Mouse (Mus musculus): Measurements from ENCODE around the gene Tmem110. TPM values are rescaled to one million over a fixed set of nuclear protein-coding genes. Genes with fewer than 3 reads are reported as not detected.

Gene Tmem110
- polyA plus RNA-seq, 1 experiment, result 12.2 TPM

DNA sequence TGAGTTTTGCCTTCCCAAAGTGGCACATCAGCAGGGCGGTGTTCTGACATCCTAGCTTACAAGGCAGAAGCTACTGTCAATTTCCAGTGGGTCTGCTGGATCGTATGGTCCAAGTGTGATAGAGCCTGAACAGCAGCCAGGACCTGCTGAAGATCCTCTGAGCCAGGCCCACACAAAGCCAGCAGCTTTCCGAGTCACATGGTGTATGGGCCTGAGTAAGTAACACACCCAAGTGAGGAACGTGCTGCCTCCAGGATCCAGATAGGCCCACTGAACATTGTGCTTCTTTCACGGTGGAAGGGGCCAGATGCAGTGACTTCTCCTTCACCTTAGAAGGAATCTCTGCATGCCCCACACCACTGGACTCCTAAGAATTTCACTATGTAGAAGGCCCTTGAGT lies 26.9 kb downstream of the Tmem110 start:
- no peak for TF ChIP-seq GATA1 (IDR thresholded peaks at IDR 0.05; ENCODE audit: low read length)

DNA sequence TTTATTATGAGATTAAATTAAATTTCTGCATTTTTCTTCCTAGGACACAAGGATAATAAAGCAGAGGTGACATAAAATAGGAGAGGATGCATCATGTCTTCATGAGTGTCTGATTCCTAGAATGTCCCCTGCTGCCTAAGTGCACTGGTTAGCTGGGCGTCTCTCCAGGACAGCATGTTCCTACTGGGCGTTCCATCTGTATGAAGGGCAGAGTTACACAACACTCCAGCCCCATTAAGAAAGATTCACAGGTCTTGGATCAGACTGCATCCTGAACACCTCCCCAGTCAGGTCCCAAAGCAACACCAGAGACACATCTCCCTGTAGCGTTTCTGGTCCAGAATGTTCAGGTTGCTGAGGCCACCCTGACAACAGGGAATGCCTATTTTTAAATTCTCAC lies 29.9 kb downstream of the Tmem110 start:
- no peak for TF ChIP-seq GATA1 (IDR thresholded peaks at IDR 0.05; ENCODE audit: low read length)

DNA sequence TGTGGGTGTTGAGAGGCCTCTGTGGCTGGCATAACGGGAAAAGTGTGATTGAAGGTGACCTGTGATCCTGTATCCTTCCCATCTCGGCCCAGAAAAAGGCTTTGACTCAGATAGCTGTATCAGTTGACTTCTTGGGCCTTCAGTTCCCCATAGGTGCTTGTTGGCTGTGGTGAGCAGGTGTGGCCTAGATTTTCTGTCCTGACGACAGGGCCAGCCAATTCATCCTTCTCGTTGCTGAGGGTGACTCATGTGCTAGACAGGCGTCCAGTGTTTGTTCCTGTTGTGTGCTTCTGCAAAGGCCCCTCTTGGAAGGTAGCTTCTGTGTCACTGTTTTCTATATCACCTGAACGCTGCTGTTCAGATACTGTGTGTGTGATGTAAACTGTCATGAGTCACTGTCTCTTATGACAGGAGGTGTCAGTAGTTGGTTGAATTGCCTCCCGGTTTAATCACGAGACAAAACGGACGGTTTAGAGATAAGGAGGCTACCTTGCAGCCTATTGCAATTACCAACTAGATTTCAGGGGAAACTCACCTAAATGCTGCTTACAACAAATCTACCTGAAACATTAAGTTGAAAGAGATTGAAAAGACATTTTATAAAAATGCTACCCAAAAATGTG lies 31.6 kb downstream of the Tmem110 start:
- no peak for TF ChIP-seq GATA1 (IDR thresholded peaks at IDR 0.05; ENCODE audit: low read length)

DNA sequence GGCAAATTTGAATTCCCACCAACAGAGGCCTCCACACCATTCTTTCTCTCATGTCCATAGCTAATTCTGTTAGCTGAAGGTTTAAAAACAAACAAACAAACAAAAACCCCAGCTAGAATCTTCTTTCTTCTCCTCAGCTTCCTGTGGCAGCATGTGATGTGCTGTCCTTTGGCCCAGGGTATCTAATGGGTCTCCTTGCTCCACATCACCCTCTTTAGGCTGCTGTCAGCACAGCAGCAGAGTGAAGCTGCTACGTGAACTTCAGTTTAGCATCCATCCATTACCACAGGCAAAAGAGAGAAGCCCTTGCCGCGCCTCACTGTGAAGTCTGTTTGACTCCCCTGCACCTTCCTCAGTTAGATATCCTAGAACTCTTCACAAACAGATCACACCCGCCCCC lies 32.6 kb downstream of the Tmem110 start:
- no peak for TF ChIP-seq GATA1 (IDR thresholded peaks at IDR 0.05; ENCODE audit: low read length)

DNA sequence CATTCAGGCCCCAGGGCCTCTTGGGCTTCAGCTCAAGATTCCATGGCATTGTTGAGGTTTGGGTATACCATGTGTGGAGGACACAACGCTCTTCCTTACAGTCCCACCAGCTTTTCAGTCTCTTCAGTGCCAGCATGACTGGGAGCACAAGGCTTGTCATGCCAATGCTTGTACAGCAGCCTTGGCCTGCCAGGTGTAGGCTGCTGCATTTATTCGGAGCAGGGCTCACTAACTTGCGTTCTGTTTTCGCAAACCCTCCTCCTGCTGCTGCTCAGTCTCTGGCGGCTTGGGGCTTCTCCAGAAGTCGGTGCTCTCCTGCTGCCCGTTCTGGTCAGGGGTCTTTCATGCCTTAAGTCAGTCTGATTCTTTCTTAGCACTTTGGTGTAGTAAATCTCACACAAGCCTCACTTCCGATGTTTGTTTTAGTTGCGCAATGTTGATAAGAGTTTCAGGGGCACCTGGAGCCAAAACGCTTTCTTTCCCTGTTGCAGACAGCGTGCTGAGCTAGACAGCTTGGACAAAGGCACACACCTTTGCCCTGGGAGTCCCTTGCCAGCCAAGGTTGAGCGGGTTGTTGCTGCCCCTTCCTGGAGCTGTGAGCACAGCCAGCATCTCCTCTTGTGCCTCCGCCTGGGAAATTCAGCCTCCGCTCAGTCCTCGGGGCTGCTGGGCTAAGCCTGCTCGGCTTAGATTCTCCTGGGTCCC lies 36.2 kb downstream of the Tmem110 start:
- TF ChIP-seq GATA1 (IDR thresholded peaks at IDR 0.05; ENCODE audit: low read length), result no peak

DNA sequence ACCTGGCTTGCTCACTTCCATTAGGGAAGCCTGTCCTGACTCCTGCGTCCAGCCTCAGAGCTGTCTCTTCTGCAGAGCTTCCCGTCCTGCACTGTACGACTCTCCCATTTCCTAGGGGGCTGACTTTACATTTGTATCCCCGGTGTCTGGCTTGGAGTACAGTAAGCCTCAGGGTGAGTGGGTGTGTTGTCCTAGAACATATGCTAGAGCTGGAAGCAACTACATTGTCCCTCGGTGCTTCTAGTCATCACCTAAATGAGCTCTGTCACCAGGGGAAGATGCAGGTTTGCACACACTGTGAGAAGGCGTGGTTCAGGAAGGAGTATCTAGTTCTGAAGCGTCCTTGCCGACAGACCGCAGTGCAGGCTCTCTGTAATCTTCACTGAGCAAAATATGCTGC lies 37.0 kb downstream of the Tmem110 start:
- no peak for TF ChIP-seq GATA1 (IDR thresholded peaks at IDR 0.05; ENCODE audit: low read length)

DNA sequence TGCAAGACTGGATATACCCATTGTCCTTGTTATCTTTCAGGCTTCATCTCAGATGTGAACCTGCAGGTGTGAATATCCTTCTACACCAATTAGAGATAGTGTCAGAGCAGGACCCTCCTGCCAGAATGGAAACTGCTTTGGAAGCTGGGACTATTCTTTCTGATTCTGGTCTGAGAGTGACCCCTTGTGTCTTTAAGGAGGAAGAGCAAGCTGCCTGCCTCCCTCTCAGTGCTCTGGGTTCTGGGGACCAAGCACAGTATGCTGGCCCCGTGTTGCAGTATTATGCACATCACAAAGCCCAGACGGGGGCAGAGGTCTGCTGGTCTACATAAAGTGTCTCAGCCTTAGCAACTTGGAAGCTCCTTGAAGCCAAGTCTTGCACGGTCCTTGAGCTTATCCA lies 39.9 kb downstream of the Tmem110 start:
- no peak for TF ChIP-seq GATA1 (IDR thresholded peaks at IDR 0.05; ENCODE audit: low read length)

DNA sequence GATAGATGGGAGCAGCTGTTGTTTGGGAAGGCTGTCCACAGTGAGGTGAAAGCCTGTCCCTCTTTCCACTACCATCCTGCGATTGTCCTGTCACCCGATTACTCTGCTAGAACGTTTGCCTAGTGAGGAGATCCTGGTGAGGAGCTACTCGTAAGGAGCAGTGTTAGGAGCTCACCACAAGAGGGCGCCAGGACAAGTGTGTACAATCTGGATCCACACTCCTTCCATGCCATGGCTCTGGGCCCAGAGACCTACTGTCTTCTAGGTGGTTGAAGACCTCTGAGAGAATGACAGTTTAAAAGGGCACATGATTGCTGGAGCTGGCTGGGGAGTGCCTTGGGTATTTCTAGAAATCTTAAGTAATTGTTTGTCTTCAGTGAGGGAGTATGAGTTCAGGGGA lies 41.7 kb downstream of the Tmem110 start:
- TF ChIP-seq GATA1 (IDR thresholded peaks at IDR 0.05; ENCODE audit: low read length), result no peak

DNA sequence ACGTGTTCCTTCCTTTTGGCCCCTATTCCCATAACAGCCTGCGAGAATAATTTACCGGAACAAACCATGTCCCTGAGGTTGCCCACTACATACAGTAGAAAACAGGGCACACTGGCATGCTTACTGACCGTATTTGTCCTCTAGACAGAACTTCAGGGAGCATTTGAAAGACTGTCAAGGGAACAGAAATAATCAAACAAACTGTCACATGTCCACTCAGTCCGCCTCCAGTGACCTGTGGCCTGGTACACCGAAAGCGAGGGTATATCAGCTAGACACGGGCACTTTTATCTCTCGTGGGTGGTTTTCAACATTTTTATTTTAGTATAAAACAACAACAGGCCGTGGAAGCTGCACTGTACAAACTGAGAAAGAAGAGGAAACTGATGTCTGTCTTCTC lies 43.4 kb downstream of the Tmem110 start:
- no peak for TF ChIP-seq GATA1 (IDR thresholded peaks at IDR 0.05; ENCODE audit: low read length)

DNA sequence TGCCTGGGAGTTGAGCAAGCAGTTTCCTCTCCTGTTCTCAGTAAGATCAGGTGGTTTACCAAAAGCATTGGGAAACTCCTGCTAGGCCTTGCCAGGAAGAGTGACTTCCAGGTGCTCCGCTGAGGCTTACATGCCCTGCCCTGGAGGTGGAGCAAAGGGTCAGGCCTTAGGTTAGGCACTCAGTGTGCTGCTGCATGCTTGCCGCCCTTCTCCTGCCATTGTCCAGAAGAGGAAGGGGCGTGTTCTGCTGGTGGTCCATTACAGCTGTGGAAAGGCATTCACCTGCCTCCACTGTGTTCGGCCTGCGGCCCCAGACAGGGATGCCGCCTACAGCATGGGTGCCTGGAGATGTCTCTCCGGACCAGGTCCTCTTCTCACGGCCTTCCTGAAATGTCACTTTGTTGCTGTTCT lies 44.0 kb downstream of the Tmem110 start:
- TF ChIP-seq GATA1 (IDR thresholded peaks at IDR 0.05; ENCODE audit: low read length), result no peak

DNA sequence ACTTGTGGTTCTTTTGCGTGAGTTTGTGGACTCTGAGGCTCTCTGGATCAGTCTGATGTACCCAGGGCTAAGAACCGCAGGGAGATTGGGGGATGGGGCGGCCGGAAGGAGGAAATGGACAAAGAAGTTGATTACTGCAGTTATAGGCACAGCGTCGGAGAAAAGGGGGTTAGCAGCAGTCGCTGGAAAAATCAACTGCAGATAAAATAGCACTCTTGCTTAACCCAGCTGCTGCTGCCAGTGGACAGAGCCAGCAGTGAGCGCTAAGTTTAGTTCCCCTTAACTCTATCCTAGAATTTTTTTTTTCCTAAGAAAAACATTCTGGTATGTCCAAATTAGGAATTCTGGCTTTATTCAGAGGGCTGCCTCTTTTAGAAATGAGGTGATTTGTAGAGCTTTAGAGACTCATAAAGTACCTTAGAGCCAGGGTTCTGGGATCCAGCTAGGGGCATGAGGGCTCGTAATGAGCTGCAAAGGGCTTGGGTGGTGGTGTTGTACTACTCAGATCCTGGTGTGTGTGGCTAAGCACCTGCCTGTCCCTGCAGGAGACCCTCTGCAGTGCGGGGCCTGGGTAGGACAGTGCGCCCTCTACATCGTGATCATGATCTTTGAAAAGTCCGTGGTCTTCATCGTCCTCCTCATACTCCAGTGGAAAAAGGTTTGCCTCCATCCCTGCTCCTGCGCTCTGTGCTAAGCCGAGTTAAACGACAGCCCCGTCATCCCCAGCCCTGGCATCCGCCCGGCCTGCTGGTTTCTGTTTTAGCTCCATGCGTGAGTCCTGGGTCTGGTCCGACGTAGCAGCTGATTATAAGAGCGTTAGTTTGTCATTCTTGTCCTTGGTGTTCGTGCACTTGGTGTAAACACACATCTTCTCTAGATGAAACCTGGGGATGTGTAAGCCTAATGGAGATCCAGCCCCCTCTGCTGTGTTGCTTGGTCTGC lies 45.1 kb downstream of the Tmem110 start:
- TF ChIP-seq GATA1 (IDR thresholded peaks at IDR 0.05; ENCODE audit: low read length), result no peak

DNA sequence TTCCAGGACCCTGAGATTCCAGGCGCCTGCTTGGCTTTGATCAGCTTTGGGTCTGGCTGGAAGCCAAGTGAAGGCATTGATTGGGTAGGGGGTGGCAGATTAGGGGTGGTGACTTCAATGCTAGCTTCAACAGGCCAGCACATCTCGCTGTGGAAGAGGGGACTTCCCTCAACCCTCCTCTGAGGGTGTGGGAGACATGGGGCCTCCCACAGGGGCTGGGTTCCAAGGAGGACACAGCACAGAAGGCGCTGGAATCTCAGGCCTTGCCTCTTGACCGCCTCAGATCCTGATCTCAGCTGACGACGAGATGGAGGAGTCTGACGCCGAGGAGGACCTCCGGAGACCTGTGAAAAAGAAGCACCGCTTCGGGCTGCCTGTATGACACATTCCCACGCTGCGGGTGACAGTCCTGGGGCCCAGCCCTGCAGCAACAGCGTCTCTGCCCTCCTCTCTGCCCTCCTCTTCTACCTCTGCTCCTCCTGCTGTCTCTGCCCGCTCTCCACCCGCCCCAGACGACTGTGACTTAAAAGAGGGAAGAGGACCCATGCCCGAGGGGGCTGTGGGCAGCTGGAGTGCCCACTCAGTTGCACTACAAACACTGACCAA lies 48.8 kb downstream of the Tmem110 start:
- no peak for TF ChIP-seq GATA1 (IDR thresholded peaks at IDR 0.05; ENCODE audit: low read length)

DNA sequence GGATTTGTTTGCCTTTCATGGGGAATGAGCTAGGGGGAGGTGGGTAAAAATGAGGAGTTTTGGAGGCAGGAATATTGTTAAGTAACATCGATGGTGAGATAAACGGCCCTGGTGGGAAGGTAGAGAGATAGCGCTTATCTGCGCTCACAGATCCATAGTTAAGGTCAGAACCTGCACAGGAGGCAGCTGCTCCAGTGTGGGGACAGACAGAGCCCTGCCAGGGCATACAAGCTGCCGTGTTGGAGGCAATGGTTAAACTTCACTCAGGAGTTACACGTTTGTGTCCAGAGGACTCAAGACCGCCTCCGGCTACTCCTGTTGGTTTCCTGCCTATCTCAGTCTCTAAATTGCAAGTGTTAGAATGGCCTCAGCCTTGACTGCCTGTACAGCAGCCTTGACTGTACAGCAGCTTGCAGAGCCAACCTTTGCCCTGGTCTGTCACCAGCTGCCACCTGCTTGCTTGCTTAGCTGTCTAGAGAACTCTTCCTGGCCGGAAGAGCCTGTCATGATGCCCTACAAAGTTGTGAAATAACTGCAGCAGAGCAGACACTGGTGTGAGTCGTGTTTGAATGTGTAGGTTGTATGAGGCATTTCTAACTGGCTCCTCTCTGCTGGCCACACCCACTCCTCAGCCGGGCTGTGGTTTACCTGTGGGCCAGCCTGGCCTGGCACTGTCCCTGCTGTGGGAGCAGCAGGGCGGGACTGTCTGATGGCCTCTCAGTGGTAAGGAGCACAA lies 49.9 kb downstream of the Tmem110 start:
- peak; percentile 6 for TF ChIP-seq GATA1 (IDR thresholded peaks at IDR 0.05; ENCODE audit: low read length)

DNA sequence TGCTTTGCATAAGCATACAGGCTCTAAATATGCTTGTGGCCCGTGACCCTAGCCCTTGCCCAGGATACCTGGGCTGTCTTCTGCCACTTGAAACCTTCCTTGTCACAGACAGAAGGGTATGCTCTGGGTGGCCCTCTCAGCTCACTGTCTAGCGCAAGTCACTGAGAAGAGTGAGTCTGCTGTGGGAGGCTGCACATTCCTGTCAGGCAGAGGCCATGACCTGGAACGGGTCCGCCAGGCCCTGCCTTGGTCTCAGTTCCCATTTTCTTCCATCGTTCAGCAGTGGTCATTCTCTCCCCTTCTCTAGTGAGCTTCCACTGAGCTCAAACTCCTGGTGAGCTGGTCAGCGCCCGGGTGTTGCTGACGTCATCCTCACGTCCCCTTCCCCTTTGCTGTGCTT lies 50.6 kb downstream of the Tmem110 start:
- TF ChIP-seq GATA1 (IDR thresholded peaks at IDR 0.05; ENCODE audit: low read length), result no peak

DNA sequence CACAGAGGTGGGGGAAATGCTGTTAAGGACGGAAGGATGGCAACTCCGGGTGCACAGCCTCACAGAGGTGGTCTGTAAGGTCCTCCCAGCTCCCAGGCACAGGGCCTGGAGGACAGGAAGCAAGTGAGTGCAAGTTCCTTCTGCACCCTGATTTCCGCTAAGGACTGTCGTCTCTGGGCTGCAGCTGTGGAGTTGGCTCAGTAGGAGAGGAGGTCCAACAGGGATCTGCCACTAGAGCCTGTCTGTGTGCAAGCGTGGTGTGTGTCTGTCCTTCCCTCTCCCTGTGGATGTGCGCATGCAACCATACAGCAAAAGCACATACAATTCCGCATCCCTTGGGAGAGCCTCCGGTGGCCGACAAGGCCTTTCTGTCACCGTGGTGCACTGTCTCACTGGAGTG lies 51.1 kb downstream of the Tmem110 start:
- no peak for TF ChIP-seq GATA1 (IDR thresholded peaks at IDR 0.05; ENCODE audit: low read length)
